Mouse (Mus musculus): ENCODE results near the gene Dlgap5.

DNA sequence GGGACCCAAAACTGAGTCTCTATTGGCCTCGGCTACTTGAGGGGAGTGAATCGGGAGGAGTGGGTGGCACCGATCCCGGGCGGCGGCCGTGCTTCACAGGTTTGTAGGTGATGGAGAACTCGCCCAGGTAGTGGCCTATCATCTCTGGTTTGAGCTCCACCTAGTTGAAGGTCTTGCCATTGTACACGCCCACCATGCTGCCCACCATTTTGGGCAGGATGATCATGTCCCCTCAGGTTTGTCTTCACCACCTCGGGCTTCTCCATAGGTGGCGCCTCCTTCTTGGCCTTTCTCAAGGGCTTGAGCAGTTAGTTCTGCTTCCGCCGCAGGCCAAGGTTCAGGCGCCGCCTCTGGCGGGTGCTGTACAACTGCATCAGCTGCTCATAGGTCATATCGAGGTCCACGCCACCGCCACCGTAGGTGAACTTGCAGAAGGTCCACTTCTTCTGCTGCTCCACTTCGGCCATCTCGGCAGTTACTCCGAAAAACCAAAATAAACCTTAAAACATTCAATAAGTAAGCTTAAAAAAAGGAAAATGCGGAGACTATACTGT, 1.6 kb upstream of the Dlgap5 start:
- TF ChIP-seq POLR2A (IDR thresholded peaks at IDR 0.05; ENCODE audit: low read depth, low read length) = no peak
- no peak for TF ChIP-seq CTCF (IDR thresholded peaks at IDR 0.05; ENCODE audit: extremely low read depth, insufficient read length, insufficient replicate concordance, low read depth, low read length)
